Mouse (Mus musculus): ENCODE data around the gene Cisd3. TPM values are rescaled to one million over a fixed set of nuclear protein-coding genes. Genes with fewer than 3 reads are reported as not detected.

Gene Cisd3
- polyA plus RNA-seq, 2 experiments = 11.7 to 14.9 TPM

GRCm38 (mm10) chr11:97694435-97694834, 8.8 kb downstream of the Cisd3 start:
- ATAC-seq (ENCODE audit: low FRiP score, low read depth) = no peak
- Histone ChIP-seq H3K4me2 (replicated peaks; ENCODE audit: low read depth, low read length, severe bottlenecking) (no peak overlapping the region), H3K36me3 (ENCODE audit: control insufficient read depth, insufficient read depth, low read length) (peaks cover 52% of the 10 kb centered on the region), H3K27ac (replicated peaks; ENCODE audit: low read depth, low read length) (peak overlapping the region; percentile 59; the same call in 1 of the 2 replicates), H3K4me1 (ENCODE audit: control insufficient read depth, insufficient read depth, low read length) (peaks cover 39% of the 10 kb centered on the region), H3K4me3 (replicated peaks; ENCODE audit: low read length) (0 out of 2 replicates have a peak overlapping the region, but pooled peaks have one; percentile 0), H3K27me3 (ENCODE audit: control insufficient read depth, insufficient read depth, low read length) (no peaks in the 10 kb centered on the region), H3K9ac (ENCODE audit: low read depth, low read length, severe bottlenecking) (no peak overlapping the region), H3K9me3 (ENCODE audit: control insufficient read depth, low read length) (no peaks in the 10 kb centered on the region)
- 73% methylated on average over 4 of the region's 4 CpGs for WGBS
- DNase-seq (ENCODE audit: low spot score) = no peak
- TF ChIP-seq POLR2A (IDR thresholded peaks at IDR 0.05; ENCODE audit: borderline replicate concordance, extremely low read depth, insufficient read depth, insufficient read length) = no peak

GRCm38 (mm10) chr11:97694921-97695711, 9.5 kb downstream of the Cisd3 start:
- H3K27me3 ChIP-seq (ENCODE audit: control insufficient read depth, insufficient read depth, low read length) = no peaks in the 10 kb centered on the region
- H3K9ac ChIP-seq (ENCODE audit: low read depth, low read length, severe bottlenecking) = no peak overlapping the region; the same call in 1 of the 2 replicates
- peaks cover 47% of the 10 kb centered on the region for H3K36me3 ChIP-seq (ENCODE audit: control insufficient read depth, insufficient read depth, low read length)
- DNase-seq (ENCODE audit: low spot score) = peak; percentile 86
- peak overlapping the region; percentile 22; the same call in 1 of the 2 replicates for H3K4me2 ChIP-seq (replicated peaks; ENCODE audit: low read depth, low read length, severe bottlenecking)
- H3K4me3 ChIP-seq (replicated peaks; ENCODE audit: low read length) = 0 out of 2 replicates have a peak overlapping the region, but pooled peaks have one; percentile 5
- ATAC-seq (ENCODE audit: low FRiP score, low read depth) = no peak
- peak overlapping the region; percentile 59 for H3K27ac ChIP-seq (replicated peaks; ENCODE audit: low read depth, low read length)
- no peaks in the 10 kb centered on the region for H3K9me3 ChIP-seq (ENCODE audit: control insufficient read depth, low read length)
- peaks cover 39% of the 10 kb centered on the region for H3K4me1 ChIP-seq (ENCODE audit: control insufficient read depth, insufficient read depth, low read length)
- no peak for TF ChIP-seq POLR2A (IDR thresholded peaks at IDR 0.05; ENCODE audit: borderline replicate concordance, extremely low read depth, insufficient read depth, insufficient read length)
- 53% methylated on average over 17 of the region's 17 CpGs for WGBS

GRCm38 (mm10) chr11:97695712-97696401, 10.2 kb downstream of the Cisd3 start:
- 59% methylated on average over 9 of the region's 9 CpGs for WGBS
- Histone ChIP-seq H3K27ac (replicated peaks; ENCODE audit: low read depth, low read length) (0 out of 2 replicates have a peak overlapping the region, but pooled peaks have one; percentile 59), H3K9me3 (ENCODE audit: control insufficient read depth, low read length) (no peaks in the 10 kb centered on the region), H3K9ac (ENCODE audit: low read depth, low read length, severe bottlenecking) (no peak overlapping the region; the same call in 1 of the 2 replicates), H3K36me3 (ENCODE audit: control insufficient read depth, insufficient read depth, low read length) (peaks cover 40% of the 10 kb centered on the region), H3K4me1 (ENCODE audit: control insufficient read depth, insufficient read depth, low read length) (peaks cover 39% of the 10 kb centered on the region), H3K4me2 (replicated peaks; ENCODE audit: low read depth, low read length, severe bottlenecking) (peak overlapping the region; percentile 22), H3K4me3 (replicated peaks; ENCODE audit: low read length) (0 out of 2 replicates have a peak overlapping the region, but pooled peaks have one; percentile 5), H3K27me3 (ENCODE audit: control insufficient read depth, insufficient read depth, low read length) (no peaks in the 10 kb centered on the region)
- ATAC-seq (ENCODE audit: low FRiP score, low read depth) (no peak), DNase-seq (ENCODE audit: low spot score) (no peak)
- no peak for TF ChIP-seq POLR2A (IDR thresholded peaks at IDR 0.05; ENCODE audit: borderline replicate concordance, extremely low read depth, insufficient read depth, insufficient read length)

- no peak overlapping the region for H3K27ac ChIP-seq (replicated peaks; ENCODE audit: low read depth, low read length)
- WGBS = 79% methylated on average over 8 of the region's 8 CpGs
These were observed 11.0 kb downstream of the Cisd3 start for GRCm38 (mm10) chr11:97696669-97697068.

GRCm38 (mm10) chr11:97697199-97697890, 11.7 kb downstream of the Cisd3 start:
- Histone ChIP-seq H3K4me1 (ENCODE audit: control insufficient read depth, insufficient read depth, low read length) (peaks cover 50% of the 10 kb centered on the region), H3K27ac (replicated peaks; ENCODE audit: low read depth, low read length) (peak overlapping the region; percentile 26; the same call in 1 of the 2 replicates), H3K9me3 (ENCODE audit: control insufficient read depth, low read length) (no peaks in the 10 kb centered on the region), H3K9ac (ENCODE audit: low read depth, low read length, severe bottlenecking) (peak overlapping the region; percentile 91), H3K4me3 (replicated peaks; ENCODE audit: low read length) (peak overlapping the region; percentile 98), H3K36me3 (ENCODE audit: control insufficient read depth, insufficient read depth, low read length) (peaks cover 25% of the 10 kb centered on the region), H3K4me2 (replicated peaks; ENCODE audit: low read depth, low read length, severe bottlenecking) (peak overlapping the region; percentile 87), H3K27me3 (ENCODE audit: control insufficient read depth, insufficient read depth, low read length) (no peaks in the 10 kb centered on the region)
- ATAC-seq (ENCODE audit: low FRiP score, low read depth) (no peak), DNase-seq (ENCODE audit: low spot score) (no peak)
- no peak for TF ChIP-seq POLR2A (IDR thresholded peaks at IDR 0.05; ENCODE audit: borderline replicate concordance, extremely low read depth, insufficient read depth, insufficient read length)
- 51% methylated on average over 11 of the region's 11 CpGs for WGBS

More at GRCm38 (mm10) chr11:97696669-97697068, 11.0 kb downstream of the Cisd3 start:
- Histone ChIP-seq H3K9ac (ENCODE audit: low read depth, low read length, severe bottlenecking) (no peak overlapping the region), H3K36me3 (ENCODE audit: control insufficient read depth, insufficient read depth, low read length) (peaks cover 32% of the 10 kb centered on the region), H3K4me3 (replicated peaks; ENCODE audit: low read length) (no peak overlapping the region), H3K4me2 (replicated peaks; ENCODE audit: low read depth, low read length, severe bottlenecking) (no peak overlapping the region; the same call in 1 of the 2 replicates), H3K4me1 (ENCODE audit: control insufficient read depth, insufficient read depth, low read length) (peaks cover 45% of the 10 kb centered on the region), H3K9me3 (ENCODE audit: control insufficient read depth, low read length) (no peaks in the 10 kb centered on the region), H3K27me3 (ENCODE audit: control insufficient read depth, insufficient read depth, low read length) (no peaks in the 10 kb centered on the region)
- TF ChIP-seq POLR2A (IDR thresholded peaks at IDR 0.05; ENCODE audit: borderline replicate concordance, extremely low read depth, insufficient read depth, insufficient read length) = no peak
- DNase-seq (ENCODE audit: low spot score) (no peak), ATAC-seq (ENCODE audit: low FRiP score, low read depth) (no peak)
